Mouse (Mus musculus): ENCODE results near the gene Ermp1.

The Ermp1 gene

GRCm38 (mm10) chr19:29647651-29648549, at the start of gene Ermp1:
Gene Ermp1 (minus strand): TSS chr19:29648415.
- DNase-seq = peak; percentile 100

- DNase-seq = no peak
Observed at GRCm38 (mm10) chr19:29697245-29697874, 49.1 kb upstream of the Ermp1 start, which contains the start of gene Mlana. Gene Mlana (plus strand): TSS chr19:29697824.

GRCm38 (mm10) chr19:29696840-29697239, 48.6 kb upstream of the Ermp1 start:
- no peak for DNase-seq

- no peak for DNase-seq
Observed at GRCm38 (mm10) chr19:29696309-29696708, 48.1 kb upstream of the Ermp1 start.

- no peak for DNase-seq
Observed at GRCm38 (mm10) chr19:29695071-29695470, 46.9 kb upstream of the Ermp1 start.

- peak; percentile 86 for DNase-seq
Observed at GRCm38 (mm10) chr19:29683844-29684540, 35.8 kb upstream of the Ermp1 start.

- no peak for DNase-seq
Observed at GRCm38 (mm10) chr19:29680182-29681152, 32.3 kb upstream of the Ermp1 start.

GRCm38 (mm10) chr19:29678181-29678778, 30.1 kb upstream of the Ermp1 start:
- no peak for DNase-seq

GRCm38 (mm10) chr19:29676479-29677193, 28.4 kb upstream of the Ermp1 start:
- no peak for DNase-seq

GRCm38 (mm10) chr19:29675562-29676078, 27.4 kb upstream of the Ermp1 start:
- no peak for DNase-seq

GRCm38 (mm10) chr19:29674946-29675345, 26.7 kb upstream of the Ermp1 start:
- no peak for DNase-seq

- DNase-seq = no peak
Observed at GRCm38 (mm10) chr19:29672660-29673059, 24.4 kb upstream of the Ermp1 start.

- DNase-seq = no peak
Observed at GRCm38 (mm10) chr19:29671160-29671559, 22.9 kb upstream of the Ermp1 start.

- DNase-seq = no peak
Observed at GRCm38 (mm10) chr19:29670247-29670646, 22.0 kb upstream of the Ermp1 start.

- DNase-seq = no peak
Observed at GRCm38 (mm10) chr19:29668135-29668534, 19.9 kb upstream of the Ermp1 start.

- DNase-seq = no peak
Observed at GRCm38 (mm10) chr19:29666965-29667594, 18.9 kb upstream of the Ermp1 start.

- DNase-seq = no peak
Observed at GRCm38 (mm10) chr19:29666164-29666563, 17.9 kb upstream of the Ermp1 start.

- no peak for DNase-seq
Observed at GRCm38 (mm10) chr19:29664934-29665333, 16.7 kb upstream of the Ermp1 start.

GRCm38 (mm10) chr19:29663780-29664179, 15.6 kb upstream of the Ermp1 start:
- DNase-seq = no peak

GRCm38 (mm10) chr19:29661974-29662580, 13.9 kb upstream of the Ermp1 start:
- DNase-seq = no peak
